Mouse (Mus musculus) WW6 (cell line): ENCODE data around the gene Slit3.
A peak's percentile ranks its signal among the peaks of the same experiment; 100 is the strongest.

Experiments used
- DNase-seq: peaks from one replicate; pipeline ENCODE4 v3.0.0-alpha.2; 2013; ENCODE audit warnings: low read depth, low spot score

Gene Slit3

GRCm38 (mm10) chr11:35274036-35274435 lies 153.0 kb downstream of the Slit3 start:
- no peak for DNase-seq

- no peak for DNase-seq
Measured at GRCm38 (mm10) chr11:35275300-35275699, 154.3 kb downstream of the Slit3 start.

GRCm38 (mm10) chr11:35276001-35276400 lies 155.0 kb downstream of the Slit3 start:
- no peak for DNase-seq

GRCm38 (mm10) chr11:35278128-35278769 lies 157.2 kb downstream of the Slit3 start:
- no peak for DNase-seq

DNA sequence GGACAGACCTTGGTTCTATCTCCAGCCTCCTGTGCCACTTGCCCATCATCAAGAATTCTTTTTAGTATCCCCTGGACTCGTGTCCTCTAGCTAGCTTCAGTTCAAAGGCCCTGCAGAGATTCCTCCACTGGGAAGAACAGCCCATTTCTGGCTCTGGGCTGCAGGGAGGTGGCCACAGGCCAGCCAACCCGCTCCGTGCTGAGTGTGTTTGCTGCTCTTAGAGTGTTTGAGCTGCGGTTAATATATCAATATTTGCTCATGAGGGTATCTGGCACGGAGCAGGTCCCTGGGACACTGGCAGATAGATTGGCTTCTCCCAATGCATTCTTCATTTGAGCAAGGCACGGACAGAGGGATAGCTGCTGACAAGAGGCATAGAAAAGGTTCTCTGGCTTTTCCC lies 159.8 kb downstream of the Slit3 start:
- no peak for DNase-seq

DNA sequence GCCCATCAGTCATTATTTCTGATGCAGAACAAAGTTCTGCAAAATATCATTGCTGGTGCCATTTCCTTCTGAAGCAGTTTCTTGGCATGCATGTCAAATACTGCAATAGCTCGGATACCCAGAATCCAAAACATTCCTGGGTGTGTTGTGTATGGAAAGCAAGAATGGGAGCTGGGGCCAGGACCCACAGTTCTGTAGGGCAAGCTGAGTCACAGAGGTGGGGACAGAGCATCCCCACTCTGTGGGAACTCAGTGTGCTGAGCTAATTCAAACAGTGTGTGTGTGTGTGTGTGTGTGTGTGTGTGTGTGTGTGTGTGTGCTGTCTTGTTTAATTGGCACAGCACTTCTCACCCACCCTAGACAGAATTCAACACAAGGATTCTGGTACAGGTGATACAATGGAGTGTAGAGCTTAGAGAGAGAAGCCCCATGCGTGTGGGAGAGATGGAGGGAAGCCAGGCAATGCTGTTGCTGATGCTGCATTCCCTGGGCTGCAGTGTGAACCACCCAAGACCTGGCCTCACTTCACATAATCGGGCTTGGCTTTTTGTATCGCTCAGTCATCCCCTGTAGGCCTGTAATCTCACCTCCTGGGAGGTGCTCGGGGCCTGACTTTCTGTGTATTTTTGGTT lies 161.1 kb downstream of the Slit3 start:
- DNase-seq = no peak

- DNase-seq = no peak
Measured at GRCm38 (mm10) chr11:35282825-35283571, 162.0 kb downstream of the Slit3 start.

GRCm38 (mm10) chr11:35283767-35284166 lies 162.7 kb downstream of the Slit3 start:
- DNase-seq = no peak

- no peak for DNase-seq
Measured at GRCm38 (mm10) chr11:35286578-35287390, 165.8 kb downstream of the Slit3 start.

DNA sequence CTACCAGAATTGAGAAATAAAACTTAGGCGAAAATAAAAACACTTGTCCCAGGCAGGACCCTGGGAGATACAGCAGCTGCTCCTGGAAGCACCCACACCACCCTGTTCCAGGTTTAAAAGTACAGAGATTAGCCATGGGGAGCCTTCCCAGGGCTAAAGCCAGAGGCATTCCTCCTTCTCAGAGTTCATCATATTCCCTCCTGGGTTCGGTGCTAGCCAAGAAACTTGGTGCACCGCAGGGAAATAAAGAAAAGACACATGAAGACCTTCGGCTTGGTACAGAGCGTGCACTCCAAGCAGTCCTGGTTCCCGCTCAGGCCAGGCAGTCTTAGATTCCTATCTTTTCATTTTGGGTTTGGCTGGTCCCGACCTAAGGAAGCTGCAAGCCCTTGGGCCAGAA lies 167.0 kb downstream of the Slit3 start:
- no peak for DNase-seq

- DNase-seq = no peak
Measured at GRCm38 (mm10) chr11:35288761-35289278, 167.8 kb downstream of the Slit3 start.

- no peak for DNase-seq
Measured at GRCm38 (mm10) chr11:35292228-35292747, 171.3 kb downstream of the Slit3 start.

- no peak for DNase-seq
Measured at GRCm38 (mm10) chr11:35293197-35293596, 172.2 kb downstream of the Slit3 start.

DNA sequence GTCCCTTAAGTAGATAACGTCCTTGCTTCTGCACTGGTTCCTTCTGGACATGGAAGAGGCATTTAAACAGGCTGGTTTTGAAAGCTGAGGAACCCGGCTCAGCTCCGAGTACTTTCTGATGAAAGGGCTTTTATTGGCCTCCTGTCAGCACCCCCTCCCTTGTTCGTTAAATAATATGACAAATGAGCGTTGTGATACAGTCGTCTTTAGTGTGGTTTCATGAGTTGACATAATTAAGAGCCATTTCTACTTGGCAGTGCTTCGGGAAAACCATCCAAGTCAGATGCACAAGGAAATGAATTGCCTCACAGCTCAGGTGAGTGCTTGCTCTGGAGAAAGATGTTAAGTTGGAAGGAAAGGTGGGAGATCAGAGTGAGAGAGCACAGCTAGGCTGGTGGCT lies 173.6 kb downstream of the Slit3 start:
- no peak for DNase-seq

- DNase-seq = peak; percentile 9
Measured at GRCm38 (mm10) chr11:35295162-35295799, 174.3 kb downstream of the Slit3 start.

GRCm38 (mm10) chr11:35296803-35297202 lies 175.8 kb downstream of the Slit3 start:
- DNase-seq = no peak

DNA sequence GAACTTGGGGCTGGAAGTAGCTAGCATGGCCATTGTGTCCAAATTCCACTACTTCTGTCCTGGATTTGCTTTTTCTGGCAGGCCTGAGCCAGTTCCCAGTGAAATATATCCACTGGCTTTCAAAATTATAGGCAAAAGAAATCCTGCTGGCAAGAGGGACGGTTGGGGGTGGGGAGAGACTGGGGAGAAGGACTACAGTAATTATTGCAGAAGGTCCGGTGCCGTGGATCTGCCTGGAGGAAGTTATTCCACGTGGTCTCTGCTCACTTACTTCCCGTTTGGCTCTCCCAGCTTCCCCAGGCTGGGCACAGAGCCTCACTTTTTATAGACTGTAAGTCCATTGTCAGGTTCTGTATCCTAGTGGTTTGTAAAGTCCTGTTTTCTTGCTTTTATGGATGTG lies 176.3 kb downstream of the Slit3 start:
- no peak for DNase-seq

DNA sequence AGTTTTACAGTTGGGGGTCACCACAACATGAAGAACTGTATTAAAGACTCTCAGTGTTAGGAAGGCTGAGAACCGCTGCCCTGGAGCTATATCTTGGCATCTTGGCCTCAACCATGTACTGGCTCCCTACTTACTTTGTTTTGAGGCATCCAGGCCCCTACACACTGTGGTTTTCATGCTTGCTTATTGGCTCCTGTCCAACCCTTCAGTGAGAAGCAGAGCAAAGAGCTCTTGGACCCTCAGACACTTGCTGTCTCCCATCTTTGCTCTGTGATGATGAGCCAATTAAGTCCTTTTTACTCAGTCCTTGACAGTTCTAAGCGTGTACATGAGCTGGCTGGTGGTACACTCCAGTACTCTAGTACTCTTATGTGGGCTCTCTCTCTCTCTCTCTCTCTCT lies 177.5 kb downstream of the Slit3 start:
- no peak for DNase-seq

GRCm38 (mm10) chr11:35299857-35300375 lies 178.9 kb downstream of the Slit3 start:
- DNase-seq = no peak

DNA sequence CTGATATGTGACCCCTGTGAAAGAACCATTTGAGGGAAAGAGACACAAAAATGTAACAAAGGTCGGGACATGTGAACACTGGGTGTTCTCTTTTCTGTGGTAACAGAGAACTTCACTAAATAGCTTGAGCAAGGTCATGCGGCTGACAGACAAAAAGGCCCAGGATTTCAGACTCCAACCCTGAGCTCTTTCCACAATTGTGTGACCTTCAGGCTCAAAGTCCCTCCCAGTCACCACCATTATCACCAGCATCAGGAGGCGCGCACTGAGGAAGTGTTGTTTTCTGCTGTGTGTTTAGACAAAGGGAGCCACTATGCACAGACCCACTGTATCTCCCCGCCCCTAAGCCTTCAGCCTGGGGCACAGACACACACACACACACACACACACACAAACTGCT lies 181.2 kb downstream of the Slit3 start:
- no peak for DNase-seq
